12 mouse cellular contexts compared by ENCODE assay signal in the genomic region with DNA sequence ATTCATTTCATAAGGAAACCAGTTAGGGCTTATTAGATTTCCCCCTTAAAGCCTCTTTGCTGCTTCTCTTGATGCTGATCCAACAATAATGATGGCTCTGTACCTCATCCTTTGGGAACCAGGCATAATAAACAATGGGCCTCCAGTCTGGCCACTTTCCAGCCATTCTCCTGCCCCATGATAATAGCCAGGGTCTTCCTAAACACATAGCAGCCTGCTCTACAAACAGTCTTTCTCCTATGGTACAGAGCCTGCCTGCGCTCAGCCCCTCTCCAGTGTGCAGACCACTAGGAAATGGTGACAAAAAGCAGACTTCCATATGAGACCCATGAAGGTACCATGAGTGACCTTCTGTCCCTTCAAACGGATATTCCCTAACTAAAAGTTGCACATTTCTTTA. TPM values are rescaled to one million over a fixed set of nuclear protein-coding genes. Genes with fewer than 3 reads are reported as not detected.
DNase-seq lines count a peak whose midpoint lies in the region; ATAC-seq and TF ChIP-seq lines count a peak whose summit lies in the region.
"Had no signal": no experiment of that assay in that cellular context is flagged by ENCODE, and none has a peak within 500 bp of the region (broad histone marks: within the 10 kb centered on the region; RNA-seq: fewer than 3 reads in every experiment).

No protein-coding gene starts in this region.

- H3K27me3 ChIP-seq in intestine, embryonic 15.5 days (replicated peaks) = no peaks in the 10 kb centered on the region
- H3K27me3 ChIP-seq in intestine, postnatal 0 days (replicated peaks; ENCODE audit: control insufficient read depth, insufficient read depth, low read length) = no peaks in the 10 kb centered on the region
- no peaks in the 10 kb centered on the region for H3K27me3 ChIP-seq in midbrain, postnatal 0 days (ENCODE audit: insufficient read depth, low read length)
- H3K27me3 ChIP-seq in midbrain, embryonic 16.5 days (ENCODE audit: control insufficient read depth, insufficient read depth, low read depth, low read length) = no peaks in the 10 kb centered on the region
- H3K27me3 ChIP-seq in heart, embryonic 16.5 days (ENCODE audit: control insufficient read depth, insufficient read depth, low read length) = no peaks in the 10 kb centered on the region
- H3K27me3 ChIP-seq: embryonic facial prominence, embryonic 13.5 days had no signal

- ATAC-seq in intestine, embryonic 15.5 days = peak; percentile 41; the same call in 1 of the 2 replicates
- no peak for ATAC-seq in intestine, postnatal 0 days
- ATAC-seq in midbrain, postnatal 0 days (ENCODE audit: low FRiP score) = no peak
- no peak for ATAC-seq in midbrain, embryonic 16.5 days
- peak; percentile 87 for ATAC-seq in heart, embryonic 16.5 days (replicated peaks; ENCODE audit: extremely low read depth, insufficient read depth, low FRiP score)
- ATAC-seq: forebrain, postnatal 0 days had no signal

- H3K4me3 ChIP-seq in intestine, embryonic 15.5 days (replicated peaks) = no peak overlapping the region
- no peak overlapping the region for H3K4me3 ChIP-seq in intestine, postnatal 0 days (ENCODE audit: low read depth, low read length)
- no peak overlapping the region for H3K4me3 ChIP-seq in midbrain, postnatal 0 days (ENCODE audit: low read depth, low read length)
- no peak overlapping the region for H3K4me3 ChIP-seq in midbrain, embryonic 16.5 days (ENCODE audit: low read depth, low read length)
- H3K4me3 ChIP-seq in heart, embryonic 16.5 days (ENCODE audit: low read length) = no peak overlapping the region
- H3K4me3 ChIP-seq: embryonic facial prominence, embryonic 13.5 days had no signal

- no peak overlapping the region for H3K27ac ChIP-seq in intestine, embryonic 15.5 days
- H3K27ac ChIP-seq in intestine, postnatal 0 days (ENCODE audit: low read depth, low read length) = no peak overlapping the region
- H3K27ac ChIP-seq in midbrain, postnatal 0 days (ENCODE audit: low read depth, low read length) = no peak overlapping the region
- no peak overlapping the region for H3K27ac ChIP-seq in midbrain, embryonic 16.5 days (ENCODE audit: low read length)
- H3K27ac ChIP-seq in heart, embryonic 16.5 days (ENCODE audit: low read length) = peak overlapping the region; percentile 71
- H3K27ac ChIP-seq: embryonic facial prominence, embryonic 13.5 days had no signal

- H3K4me2 ChIP-seq in intestine, embryonic 15.5 days (replicated peaks) = no peak overlapping the region
- H3K4me2 ChIP-seq in intestine, postnatal 0 days (replicated peaks; ENCODE audit: low read depth) = no peak overlapping the region
- no peak overlapping the region for H3K4me2 ChIP-seq in midbrain, postnatal 0 days (ENCODE audit: low read depth, low read length, poor library complexity, severe bottlenecking)
- no peak overlapping the region for H3K4me2 ChIP-seq in midbrain, embryonic 16.5 days (ENCODE audit: low read length)
- H3K4me2 ChIP-seq in heart, embryonic 16.5 days (ENCODE audit: low read depth, low read length) = no peak overlapping the region
- H3K4me2 ChIP-seq: embryonic facial prominence, embryonic 13.5 days had no signal

- peak; percentile 9 for DNase-seq in midbrain, postnatal 0 days (ENCODE audit: low spot score)
- DNase-seq in lung, postnatal 4 days = peak; percentile 36 to 57
- no peak for DNase-seq in cerebellum, adult 8-10 months
- no peak for DNase-seq in thymus, adult 18-20 months
- DNase-seq: cerebellum, adult 11 months; forebrain, postnatal 0 days; thymus, postnatal 25 days had no signal

- WGBS in intestine, embryonic 15.5 days = 31% methylated on average over 2 of the region's 2 CpGs
- 68% methylated on average over 2 of the region's 2 CpGs for WGBS in intestine, postnatal 0 days
- 85% methylated on average over 2 of the region's 2 CpGs for WGBS in midbrain, postnatal 0 days
- WGBS in midbrain, embryonic 16.5 days = 80% methylated on average over 2 of the region's 2 CpGs
- WGBS in heart, embryonic 16.5 days = 66% methylated on average over 2 of the region's 2 CpGs

- no peaks in the 10 kb centered on the region for H3K9me3 ChIP-seq in intestine, embryonic 15.5 days
- H3K9me3 ChIP-seq in intestine, postnatal 0 days (ENCODE audit: control insufficient read depth) = no peaks in the 10 kb centered on the region
- H3K9me3 ChIP-seq in midbrain, postnatal 0 days (ENCODE audit: low read length) = no peaks in the 10 kb centered on the region
- no peaks in the 10 kb centered on the region for H3K9me3 ChIP-seq in midbrain, embryonic 16.5 days (replicated peaks; ENCODE audit: control insufficient read depth, low read length, poor library complexity, severe bottlenecking)
- no peaks in the 10 kb centered on the region for H3K9me3 ChIP-seq in heart, embryonic 16.5 days (replicated peaks; ENCODE audit: control insufficient read depth, low read length)
- H3K9me3 ChIP-seq: embryonic facial prominence, embryonic 13.5 days had no signal

- no peaks in the 10 kb centered on the region for H3K36me3 ChIP-seq in intestine, embryonic 15.5 days
- peaks cover 8% of the 10 kb centered on the region; the same call in 1 of the 2 replicates for H3K36me3 ChIP-seq in intestine, postnatal 0 days (ENCODE audit: control insufficient read depth, insufficient read depth)
- no peaks in the 10 kb centered on the region for H3K36me3 ChIP-seq in midbrain, postnatal 0 days (ENCODE audit: insufficient read depth, low read length)
- no peaks in the 10 kb centered on the region for H3K36me3 ChIP-seq in midbrain, embryonic 16.5 days (ENCODE audit: control insufficient read depth, insufficient read depth, low read length)
- no peaks in the 10 kb centered on the region for H3K36me3 ChIP-seq in heart, embryonic 16.5 days (ENCODE audit: control insufficient read depth, insufficient read depth)
- H3K36me3 ChIP-seq: embryonic facial prominence, embryonic 13.5 days had no signal

- H3K4me1 ChIP-seq in intestine, embryonic 15.5 days (replicated peaks) = no peaks in the 10 kb centered on the region
- H3K4me1 ChIP-seq in intestine, postnatal 0 days (replicated peaks; ENCODE audit: control insufficient read depth, insufficient read depth, low read length) = no peaks in the 10 kb centered on the region
- H3K4me1 ChIP-seq in midbrain, postnatal 0 days (ENCODE audit: insufficient read depth, low read length) = no peaks in the 10 kb centered on the region
- no peaks in the 10 kb centered on the region for H3K4me1 ChIP-seq in midbrain, embryonic 16.5 days (ENCODE audit: control insufficient read depth, insufficient read depth, low read length)
- no peaks in the 10 kb centered on the region for H3K4me1 ChIP-seq in heart, embryonic 16.5 days (ENCODE audit: control insufficient read depth, insufficient read depth, low read length)
- H3K4me1 ChIP-seq: embryonic facial prominence, embryonic 13.5 days had no signal

- TF ChIP-seq CTCF in intestine, postnatal 0 days (IDR thresholded peaks at IDR 0.05; ENCODE audit: low read depth) = no peak
- no peak for TF ChIP-seq CTCF in midbrain, postnatal 0 days (IDR thresholded peaks at IDR 0.05)

- H3K9ac ChIP-seq in intestine, embryonic 15.5 days = no peak overlapping the region
- no peak overlapping the region for H3K9ac ChIP-seq in intestine, postnatal 0 days (ENCODE audit: low read depth, low read length)
- H3K9ac ChIP-seq in midbrain, postnatal 0 days (replicated peaks; ENCODE audit: low read length, poor library complexity, severe bottlenecking) = no peak overlapping the region
- H3K9ac ChIP-seq in midbrain, embryonic 16.5 days (ENCODE audit: low read depth, low read length) = no peak overlapping the region
- H3K9ac ChIP-seq in heart, embryonic 16.5 days (ENCODE audit: low read length) = no peak overlapping the region
- H3K9ac ChIP-seq: embryonic facial prominence, embryonic 13.5 days; forebrain, postnatal 0 days had no signal

RNA-seq across cellular contexts. Expression of a gene that starts 26.2 kb away (rescaled TPM):
- polyA plus RNA-seq in intestine, embryonic 15.5 days (2015; fragmentation: Nextera tagmentation; extraction: Ambion mirVana) = 11.3 and 11.7 TPM in 2 replicates
- 47.4 and 52.3 TPM in 2 replicates for polyA plus RNA-seq in intestine, postnatal 0 days (2015; fragmentation: Nextera tagmentation; extraction: Ambion mirVana)
- total RNA-seq in midbrain, postnatal 0 days (2014; rRNA removed) = 1.5 and 2.1 TPM in 2 replicates
- 1.8 and 2.4 TPM in 2 replicates for polyA plus RNA-seq in midbrain, postnatal 0 days (2015; fragmentation: Nextera tagmentation; extraction: Ambion mirVana)
- 2.0 TPM in 2 replicates for polyA plus RNA-seq in midbrain, embryonic 16.5 days (2015; fragmentation: Nextera tagmentation; extraction: Ambion mirVana)
- 14.4 and 15.1 TPM in 2 replicates for polyA plus RNA-seq in heart, embryonic 16.5 days (2015; fragmentation: Nextera tagmentation; extraction: Ambion mirVana)

Comparison
In these comparisons a context has a peak if more than half of its experiments do, and no peak if none do; other contexts are left out.
1. ATAC-seq: peak in intestine, embryonic 15.5 days (single experiment) and heart, embryonic 16.5 days (single experiment); none in intestine, postnatal 0 days (single experiment), midbrain, postnatal 0 days (single experiment) and midbrain, embryonic 16.5 days (single experiment).
2. DNase-seq: peak in midbrain, postnatal 0 days (single experiment) and lung, postnatal 4 days (2 of 2); none in cerebellum, adult 8-10 months (single experiment) and thymus, adult 18-20 months (0 of 2).